Mouse (Mus musculus) hindbrain, embryonic 16.5 days (tissue): ENCODE measurements around the gene Slc7a5. TPM values are rescaled to one million over a fixed set of nuclear protein-coding genes. Genes with fewer than 3 reads are reported as not detected.

Experiments used
- ATAC-seq: fragments of 200-750 bp; cut with Nextera tagmentation; 2 replicates; pipeline ENCODE4 v1.8.0; 2017; ENCODE audit warnings: moderate TSS enrichment, moderate library complexity
- H3K27ac ChIP-seq: fragments of 300-500 bp; sonication (generic); 2 replicates; pipeline ENCODE4 v1.5.1; 2014; ENCODE audit warnings: low read depth, mild to moderate bottlenecking, control low read depth, low read length, moderate library complexity
- H3K27me3 ChIP-seq: fragments of 300-500 bp; sonication (generic); replicated peaks from 2 replicates; pipeline ENCODE4 v1.6.1; 2014; ENCODE audit warnings: low read length; ENCODE audit not compliant: control insufficient read depth, insufficient read depth
- H3K36me3 ChIP-seq: fragments of 300-500 bp; sonication (generic); 2 replicates; pipeline ENCODE4 v1.6.1; 2014; ENCODE audit warnings: mild to moderate bottlenecking, low read length, moderate library complexity, mixed read lengths; ENCODE audit not compliant: control insufficient read depth, insufficient read depth
- H3K4me1 ChIP-seq: fragments of 300-500 bp; sonication (generic); 2 replicates; pipeline ENCODE4 v1.6.1; 2014; ENCODE audit warnings: low read depth, low read length; ENCODE audit not compliant: control insufficient read depth, insufficient read depth
- H3K4me2 ChIP-seq: fragments of 300-500 bp; sonication (generic); 2 replicates; pipeline ENCODE4 v1.6.1; 2014; ENCODE audit warnings: mild to moderate bottlenecking, low read length, control low read depth, moderate library complexity
- H3K4me3 ChIP-seq: fragments of 300-500 bp; sonication (generic); 2 replicates; pipeline ENCODE4 v1.5.1; 2014; ENCODE audit warnings: mild to moderate bottlenecking, low read length, control low read depth, moderate library complexity
- H3K9ac ChIP-seq: fragments of 300-500 bp; sonication (generic); 2 replicates; pipeline ENCODE4 v1.6.1; 2014; ENCODE audit warnings: low read depth, mild to moderate bottlenecking, control low read depth, low read length, moderate library complexity
- H3K9me3 ChIP-seq: fragments of 300-500 bp; sonication (generic); 2 replicates; pipeline ENCODE4 v1.6.1; 2014; ENCODE audit warnings: mild to moderate bottlenecking, low read length, moderate library complexity; ENCODE audit not compliant: control insufficient read depth
- WGBS: fragments of 180-500 bp; shearing (Covaris S2); extraction: QIAGEN DNeasy Blood & Tissue Kit; methylation state at CpG from one replicate; pipeline ENCODE4 v1.1.7; 2014; 5-methylcytosine and 5-hydroxymethylcytosine counted together
- polyA plus RNA-seq: library from polyadenylated mRNA; unstranded; fragments of >200 nt; fragmentation: Nextera tagmentation; extraction: Ambion mirVana; gene quantifications from 2 replicates; pipeline ENCODE4 v1.2.1, GENCODE M21; 2015

Slc7a5 gene
- polyA plus RNA-seq, 1 experiment from 2014 or later, result 44.9 TPM

DNA sequence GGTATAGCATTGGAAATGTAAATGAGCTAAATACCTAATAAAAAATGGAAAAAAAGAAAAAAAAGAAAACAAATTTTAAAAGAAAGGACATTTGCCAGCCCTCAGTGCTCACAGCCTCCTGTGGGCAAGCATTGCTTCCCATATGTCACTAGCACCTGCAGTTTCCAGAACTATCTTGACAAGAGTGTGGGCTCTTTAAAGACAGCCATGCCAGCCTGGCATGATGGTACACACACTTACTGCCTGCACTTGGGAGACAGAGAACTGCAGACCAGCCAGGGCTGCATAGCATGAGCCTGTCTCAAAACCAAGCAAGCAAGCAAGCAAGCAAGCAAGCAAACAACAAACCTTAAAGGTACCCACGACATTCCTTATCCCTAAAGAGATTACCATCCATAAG is 2.1 kb downstream of the Slc7a5 start:
- Histone ChIP-seq H3K27ac (no peak overlapping the region), H3K9me3 (no peaks in the 10 kb centered on the region), H3K4me2 (peak overlapping the region; percentile 96), H3K4me3 (peak overlapping the region; percentile 63), H3K9ac (no peak overlapping the region; the same call in 1 of the 2 replicates), H3K36me3 (no peaks in the 10 kb centered on the region), H3K27me3 (no peaks in the 10 kb centered on the region), H3K4me1 (peaks cover 26% of the 10 kb centered on the region)
- 67% methylated on average over 1 of the region's 1 CpGs for WGBS
- no peak for ATAC-seq

DNA sequence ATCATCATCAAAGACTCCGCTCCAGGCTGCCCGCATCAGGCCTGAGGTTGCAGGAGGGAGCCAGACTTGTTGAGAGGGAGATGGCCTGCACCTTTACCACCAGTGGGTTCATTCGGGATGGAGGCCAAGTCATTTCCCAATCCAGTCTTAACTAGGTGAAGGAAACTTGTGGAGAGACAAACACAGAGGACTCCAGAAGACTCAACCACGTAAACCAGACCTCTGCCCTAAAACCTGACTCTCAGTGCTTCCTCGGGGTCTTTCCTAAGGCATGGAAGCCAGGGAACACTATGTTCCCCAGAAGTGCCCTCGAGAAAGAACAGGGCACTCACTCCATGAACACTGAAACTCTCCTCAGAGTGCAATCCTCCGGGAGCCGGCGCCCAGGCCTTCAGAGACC is 2.5 kb downstream of the Slc7a5 start:
- WGBS, result 85% methylated on average over 9 of the region's 9 CpGs
- Histone ChIP-seq H3K36me3 (no peaks in the 10 kb centered on the region), H3K4me3 (peak overlapping the region; percentile 63), H3K27ac (no peak overlapping the region), H3K4me2 (peak overlapping the region; percentile 96), H3K9ac (no peak overlapping the region), H3K9me3 (no peaks in the 10 kb centered on the region), H3K27me3 (no peaks in the 10 kb centered on the region), H3K4me1 (peaks cover 26% of the 10 kb centered on the region)
- ATAC-seq, result no peak

DNA sequence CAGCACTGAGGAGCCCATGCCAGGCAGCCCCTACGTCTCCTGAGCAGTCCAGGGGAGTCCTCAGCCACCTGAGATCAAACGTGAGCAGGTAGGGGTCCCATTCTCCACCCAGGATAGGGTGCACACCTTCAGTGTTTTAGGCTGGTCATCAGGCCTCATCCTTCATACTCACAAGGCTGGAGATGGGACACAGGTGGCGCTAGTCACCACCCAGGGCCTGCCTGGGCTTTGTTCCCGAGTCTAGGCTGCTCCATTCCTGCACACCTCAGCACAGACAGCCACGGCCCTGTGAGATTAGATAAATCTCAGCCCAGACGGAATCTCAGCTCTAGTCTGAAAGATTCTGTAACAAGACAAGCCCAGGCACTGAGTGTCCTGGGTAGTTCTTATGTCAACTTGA is 3.5 kb downstream of the Slc7a5 start:
- H3K9ac ChIP-seq, result peak overlapping the region; percentile 18; the same call in 1 of the 2 replicates
- 67% methylated on average over 6 of the region's 6 CpGs for WGBS

DNA sequence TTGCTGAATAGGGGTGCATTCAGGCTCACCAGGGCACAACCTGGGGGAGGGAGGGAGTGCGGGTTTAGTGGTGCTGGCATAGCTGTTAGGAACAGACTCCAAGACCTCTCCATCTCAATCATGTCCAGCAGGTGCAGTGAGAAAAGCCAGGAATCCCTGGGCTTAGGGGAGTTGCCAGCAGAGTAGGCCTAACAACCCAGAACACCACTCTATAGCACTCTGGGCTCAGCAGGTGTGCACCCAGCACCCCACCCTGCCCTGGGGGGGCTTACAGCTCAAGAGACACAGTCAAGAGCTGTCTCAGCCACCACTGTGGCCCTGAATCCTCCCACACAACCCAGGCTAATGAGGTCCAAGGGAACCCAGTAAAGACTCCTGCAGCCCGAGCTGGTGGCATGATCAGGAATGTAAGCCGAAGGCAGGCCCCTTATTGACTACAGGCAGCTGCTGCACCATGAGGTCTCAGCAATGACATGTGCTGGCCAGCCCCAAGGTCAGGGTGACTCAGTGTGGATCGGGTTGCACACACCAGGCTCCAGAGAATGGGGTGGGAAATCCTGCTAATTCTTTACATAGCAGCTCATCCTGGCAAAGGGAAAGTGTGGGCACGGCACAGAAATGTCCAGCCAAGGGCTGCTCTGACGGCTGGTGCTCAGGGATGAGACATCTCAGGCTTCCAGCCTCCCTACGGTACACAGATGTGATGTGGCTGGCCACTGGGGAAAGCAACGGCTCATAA is 5.8 kb downstream of the Slc7a5 start:
- H3K9ac ChIP-seq, result no peak overlapping the region
- no peak overlapping the region for H3K4me3 ChIP-seq
- H3K9me3 ChIP-seq, result no peaks in the 10 kb centered on the region
- peaks cover 47% of the 10 kb centered on the region for H3K4me1 ChIP-seq
- ATAC-seq, result no peak
- 56% methylated on average over 8 of the region's 8 CpGs for WGBS
- 0 out of 2 replicates have a peak overlapping the region, but pooled peaks have one; percentile 1 for H3K4me2 ChIP-seq
- no peaks in the 10 kb centered on the region for H3K36me3 ChIP-seq
- no peaks in the 10 kb centered on the region for H3K27me3 ChIP-seq
- H3K27ac ChIP-seq, result no peak overlapping the region

More for the DNA sequence above, 3.5 kb downstream of the Slc7a5 start:
- no peaks in the 10 kb centered on the region for H3K36me3 ChIP-seq
- H3K27me3 ChIP-seq, result no peaks in the 10 kb centered on the region
- peak overlapping the region; percentile 18; the same call in 1 of the 2 replicates for H3K4me2 ChIP-seq
- no peak for ATAC-seq
- H3K27ac ChIP-seq, result no peak overlapping the region
- no peaks in the 10 kb centered on the region for H3K9me3 ChIP-seq
- peak overlapping the region; percentile 6 for H3K4me3 ChIP-seq
- peaks cover 29% of the 10 kb centered on the region for H3K4me1 ChIP-seq

DNA sequence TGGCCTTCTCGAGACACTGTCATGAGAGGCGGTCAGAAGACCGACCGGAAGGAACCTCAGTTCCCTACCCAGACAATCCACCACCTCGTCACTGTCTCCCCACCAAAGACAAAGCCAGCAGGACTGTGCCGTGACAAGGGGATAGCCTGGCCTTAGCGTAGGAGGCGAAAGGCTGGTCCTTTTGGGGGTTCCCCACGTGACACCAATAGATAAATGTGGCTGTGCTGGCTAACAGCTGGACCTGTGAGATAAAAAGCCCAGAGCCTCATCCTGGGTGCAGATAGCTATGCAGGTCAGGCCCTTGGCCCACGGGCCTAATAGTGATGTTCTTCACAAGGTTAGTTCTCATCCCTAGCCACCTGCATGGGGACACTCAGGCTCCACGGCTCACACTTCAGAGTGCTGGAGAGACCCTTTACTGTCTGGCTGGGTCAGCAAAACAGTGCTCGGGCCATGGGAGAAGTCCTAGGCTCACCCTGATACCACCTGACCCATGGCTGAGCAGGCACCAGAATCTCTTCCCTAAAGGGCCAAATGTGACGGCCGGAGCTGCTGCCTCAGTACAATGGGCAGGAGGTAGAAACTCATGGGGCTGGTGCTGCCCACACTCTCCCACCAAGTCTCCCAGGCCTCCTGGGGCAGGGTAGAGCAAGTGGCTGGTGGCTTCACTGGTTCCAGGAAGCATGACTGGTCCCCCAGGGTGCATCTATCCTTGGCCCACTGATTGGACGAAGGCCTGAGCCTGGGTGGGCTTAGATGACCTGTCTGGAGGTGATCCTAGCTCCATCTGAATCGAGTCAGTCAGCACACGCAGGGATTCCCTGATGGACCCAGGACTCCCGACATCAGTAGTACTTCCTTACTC is 8.1 kb downstream of the Slc7a5 start:
- H3K27ac ChIP-seq, result 0 out of 2 replicates have a peak overlapping the region, but pooled peaks have one; percentile 48
- H3K4me2 ChIP-seq, result peak overlapping the region; percentile 2; the same call in 1 of the 2 replicates
- ATAC-seq, result no peak
- H3K36me3 ChIP-seq, result no peaks in the 10 kb centered on the region
- no peak overlapping the region for H3K4me3 ChIP-seq
- no peaks in the 10 kb centered on the region for H3K9me3 ChIP-seq
- peaks cover 36% of the 10 kb centered on the region for H3K4me1 ChIP-seq
- H3K9ac ChIP-seq, result peak overlapping the region; percentile 29; the same call in 1 of the 2 replicates
- 74% methylated on average over 18 of the region's 18 CpGs for WGBS
- H3K27me3 ChIP-seq, result no peaks in the 10 kb centered on the region

GRCm38 (mm10) chr8:121898401-121898931 is 9.0 kb downstream of the Slc7a5 start:
- Histone ChIP-seq H3K4me2 (peak overlapping the region; percentile 36), H3K9me3 (no peaks in the 10 kb centered on the region), H3K27me3 (no peaks in the 10 kb centered on the region), H3K27ac (peak overlapping the region; percentile 57), H3K9ac (peak overlapping the region; percentile 41), H3K4me1 (peaks cover 34% of the 10 kb centered on the region), H3K36me3 (no peaks in the 10 kb centered on the region), H3K4me3 (no peak overlapping the region)
- ATAC-seq, result peak; percentile 75
- WGBS, result 8% methylated on average over 4 of the region's 4 CpGs

GRCm38 (mm10) chr8:121897871-121898381 is 9.6 kb downstream of the Slc7a5 start:
- peak overlapping the region; percentile 36 for H3K4me2 ChIP-seq
- no peak overlapping the region for H3K4me3 ChIP-seq
- peaks cover 34% of the 10 kb centered on the region for H3K4me1 ChIP-seq
- 9% methylated on average over 7 of the region's 7 CpGs for WGBS
- peak; percentile 32 for ATAC-seq
- H3K36me3 ChIP-seq, result no peaks in the 10 kb centered on the region
- H3K27me3 ChIP-seq, result no peaks in the 10 kb centered on the region
- peak overlapping the region; percentile 57 for H3K27ac ChIP-seq
- no peaks in the 10 kb centered on the region for H3K9me3 ChIP-seq
- peak overlapping the region; percentile 41 for H3K9ac ChIP-seq

DNA sequence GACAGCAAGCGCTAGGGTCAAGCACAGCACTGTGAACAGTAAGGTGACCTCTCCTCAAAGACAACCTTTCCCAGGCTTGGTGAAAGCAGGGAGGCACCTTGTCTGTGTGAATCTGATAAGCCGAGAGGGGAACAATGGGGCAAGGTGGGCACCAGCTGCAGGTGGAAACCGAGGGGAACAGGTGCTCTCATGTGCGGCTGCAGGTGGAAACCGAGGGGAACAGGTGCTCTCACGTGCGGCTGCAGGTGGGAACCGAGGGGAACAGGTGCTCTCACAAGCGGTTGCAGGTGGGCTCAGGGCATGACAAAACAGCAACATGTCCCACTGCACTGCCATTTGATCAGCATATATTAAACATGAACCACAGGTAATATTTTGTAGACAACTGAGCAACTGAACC is 10.3 kb downstream of the Slc7a5 start:
- H3K4me2 ChIP-seq, result no peak overlapping the region
- 87% methylated on average over 9 of the region's 9 CpGs for WGBS

More for the DNA sequence above, 10.3 kb downstream of the Slc7a5 start:
- no peaks in the 10 kb centered on the region for H3K27me3 ChIP-seq
- ATAC-seq, result no peak
- H3K9ac ChIP-seq, result peak overlapping the region; percentile 41; the same call in 1 of the 2 replicates
- H3K4me3 ChIP-seq, result no peak overlapping the region
- no peaks in the 10 kb centered on the region for H3K9me3 ChIP-seq
- H3K4me1 ChIP-seq, result peaks cover 34% of the 10 kb centered on the region
- H3K27ac ChIP-seq, result no peak overlapping the region
- no peaks in the 10 kb centered on the region for H3K36me3 ChIP-seq
